Mouse (Mus musculus) urinary bladder, adult 2 months (tissue): ENCODE results near the gene Rap1a. TPM values are rescaled to one million over a fixed set of nuclear protein-coding genes. Genes with fewer than 3 reads are reported as not detected.

Experiments
- DNase-seq: peaks from one replicate; pipeline ENCODE4 v3.0.0; 2022; ENCODE audit warnings: low spot score
- polyA plus RNA-seq: library from polyadenylated mRNA; depleted of rRNA; stranded (reverse); fragments of >200 nt; gene quantifications from 2 replicates; pipeline ENCODE4 v1.2.3, GENCODE M21; 2012; rRNA removed

The Rap1a gene
- polyA plus RNA-seq = 91.4 and 106 TPM in 2 replicates

- DNase-seq = peak; percentile 82
These were observed at the start of gene Rap1a for GRCm38 (mm10) chr3:105801191-105802166. Gene Rap1a (minus strand): TSS chr3:105801336.

GRCm38 (mm10) chr3:105846294-105847069 is 45.3 kb upstream of the Rap1a start:
- no peak for DNase-seq

GRCm38 (mm10) chr3:105839836-105840235 is 38.7 kb upstream of the Rap1a start:
- no peak for DNase-seq

GRCm38 (mm10) chr3:105838655-105839054 is 37.5 kb upstream of the Rap1a start:
- DNase-seq = no peak

GRCm38 (mm10) chr3:105836883-105837282 is 35.7 kb upstream of the Rap1a start:
- DNase-seq = no peak

GRCm38 (mm10) chr3:105835875-105836274 is 34.7 kb upstream of the Rap1a start:
- no peak for DNase-seq

GRCm38 (mm10) chr3:105831584-105831983 is 30.4 kb upstream of the Rap1a start:
- no peak for DNase-seq

GRCm38 (mm10) chr3:105825501-105826161 is 24.5 kb upstream of the Rap1a start:
- no peak for DNase-seq

- no peak for DNase-seq
These were observed 23.6 kb upstream of the Rap1a start for GRCm38 (mm10) chr3:105824704-105825103.

- DNase-seq = no peak
These were observed 23.0 kb upstream of the Rap1a start for GRCm38 (mm10) chr3:105824103-105824502.

- no peak for DNase-seq
These were observed 22.5 kb upstream of the Rap1a start for GRCm38 (mm10) chr3:105823609-105824008.

- DNase-seq = no peak
These were observed 20.4 kb upstream of the Rap1a start for GRCm38 (mm10) chr3:105821504-105821903.

- DNase-seq = no peak
These were observed 19.1 kb upstream of the Rap1a start for GRCm38 (mm10) chr3:105820272-105820671.

GRCm38 (mm10) chr3:105818130-105819004 is 17.2 kb upstream of the Rap1a start:
- no peak for DNase-seq

GRCm38 (mm10) chr3:105816089-105816488 is 15.0 kb upstream of the Rap1a start:
- DNase-seq = no peak

GRCm38 (mm10) chr3:105815236-105815904 is 14.2 kb upstream of the Rap1a start:
- DNase-seq = no peak

GRCm38 (mm10) chr3:105811146-105811545 is 10.0 kb upstream of the Rap1a start:
- no peak for DNase-seq

- DNase-seq = no peak
These were observed 7.3 kb upstream of the Rap1a start for GRCm38 (mm10) chr3:105808179-105809037.

GRCm38 (mm10) chr3:105807672-105808071 is 6.5 kb upstream of the Rap1a start:
- no peak for DNase-seq
